Mouse (Mus musculus): Measurements from ENCODE around the gene Aamp. TPM values are rescaled to one million over a fixed set of nuclear protein-coding genes. Genes with fewer than 3 reads are reported as not detected.

Gene Aamp
- total and polyA plus RNA-seq, 3 experiments = 63.5 to 265 (median 127) TPM

- TF ChIP-seq TAL1 (conservative IDR thresholded peaks at IDR 0.05; ENCODE audit: low read depth, low read length) (no peak), GATA1 (IDR thresholded peaks at IDR 0.05; ENCODE audit: borderline replicate concordance, low read length) (no peak), POLR2AphosphoS5 (IDR thresholded peaks at IDR 0.05; ENCODE audit: insufficient replicate concordance, low read depth, low read length) (no peak), GATA2 (IDR thresholded peaks at IDR 0.05; ENCODE audit: borderline replicate concordance, low read depth, low read length) (no peak), CTCF (IDR thresholded peaks at IDR 0.05; ENCODE audit: low read depth, low read length) (no peak)
- Histone ChIP-seq H3K9me3 (replicated peaks) (no peaks in the 10 kb centered on the region), H3K36me3 (replicated peaks) (peaks cover 94% of the 10 kb centered on the region), H3K4me1 (ENCODE audit: insufficient read depth, low read depth, low read length) (peaks cover 31% of the 10 kb centered on the region), H3K4me3 (ENCODE audit: low read depth, low read length) (0 out of 2 replicates have a peak overlapping the region, but pooled peaks have one; percentile 11), H3K27me3 (ENCODE audit: insufficient read depth, low read length) (no peaks in the 10 kb centered on the region)
- DNase-seq (ENCODE audit: low spot score) (no peak), ATAC-seq (ENCODE audit: extremely low read depth, insufficient number of reproducible peaks, low FRiP score, poor library complexity, severe bottlenecking) (no peak)
These were observed 35.1 kb downstream of the Aamp start for GRCm38 (mm10) chr1:74249331-74249980.

- ATAC-seq (ENCODE audit: extremely low read depth, insufficient number of reproducible peaks, low FRiP score, poor library complexity, severe bottlenecking) (peak; percentile 69), DNase-seq (ENCODE audit: low spot score) (peak; percentile 34)
- Histone ChIP-seq H3K27me3 (ENCODE audit: insufficient read depth, low read length) (no peaks in the 10 kb centered on the region), H3K4me1 (ENCODE audit: insufficient read depth, low read depth, low read length) (peaks cover 37% of the 10 kb centered on the region), H3K36me3 (replicated peaks) (peaks cover 94% of the 10 kb centered on the region), H3K4me3 (ENCODE audit: low read depth, low read length) (no peak overlapping the region), H3K9me3 (replicated peaks) (no peaks in the 10 kb centered on the region)
- no peak for TF ChIP-seq POLR2AphosphoS5 (IDR thresholded peaks at IDR 0.05; ENCODE audit: insufficient replicate concordance, low read depth, low read length)
- TF ChIP-seq GATA2 (IDR thresholded peaks at IDR 0.05; ENCODE audit: borderline replicate concordance, low read depth, low read length) = no peak
- TF ChIP-seq CTCF (IDR thresholded peaks at IDR 0.05; ENCODE audit: low read depth, low read length) = no peak
- TF ChIP-seq TAL1 (conservative IDR thresholded peaks at IDR 0.05; ENCODE audit: low read depth, low read length) = no peak
- TF ChIP-seq GATA1 (IDR thresholded peaks at IDR 0.05; ENCODE audit: borderline replicate concordance, low read length) = no peak
These were observed 35.7 kb downstream of the Aamp start for GRCm38 (mm10) chr1:74248799-74249198.

- Histone ChIP-seq H3K4me3 (ENCODE audit: low read depth, low read length) (no peak overlapping the region), H3K36me3 (replicated peaks) (peaks cover 90% of the 10 kb centered on the region), H3K4me1 (ENCODE audit: insufficient read depth, low read depth, low read length) (peaks cover 66% of the 10 kb centered on the region), H3K9me3 (replicated peaks) (no peaks in the 10 kb centered on the region), H3K27me3 (ENCODE audit: insufficient read depth, low read length) (no peaks in the 10 kb centered on the region)
- no peak for DNase-seq (ENCODE audit: low spot score)
- no peak for ATAC-seq (ENCODE audit: extremely low read depth, insufficient number of reproducible peaks, low FRiP score, poor library complexity, severe bottlenecking)
- TF ChIP-seq GATA2 (IDR thresholded peaks at IDR 0.05; ENCODE audit: borderline replicate concordance, low read depth, low read length) = no peak
- TF ChIP-seq GATA1 (IDR thresholded peaks at IDR 0.05; ENCODE audit: borderline replicate concordance, low read length) = no peak
- TF ChIP-seq POLR2AphosphoS5 (IDR thresholded peaks at IDR 0.05; ENCODE audit: insufficient replicate concordance, low read depth, low read length) = no peak
- TF ChIP-seq TAL1 (conservative IDR thresholded peaks at IDR 0.05; ENCODE audit: low read depth, low read length) = no peak
- no peak for TF ChIP-seq CTCF (IDR thresholded peaks at IDR 0.05; ENCODE audit: low read depth, low read length)
These were observed 39.0 kb downstream of the Aamp start for GRCm38 (mm10) chr1:74245525-74245924.

- peaks cover 63% of the 10 kb centered on the region for H3K36me3 ChIP-seq (replicated peaks)
- no peak for DNase-seq (ENCODE audit: low spot score)
- ATAC-seq (ENCODE audit: extremely low read depth, insufficient number of reproducible peaks, low FRiP score, poor library complexity, severe bottlenecking) = no peak
- H3K27me3 ChIP-seq (ENCODE audit: insufficient read depth, low read length) = no peaks in the 10 kb centered on the region
- peaks cover 76% of the 10 kb centered on the region for H3K4me1 ChIP-seq (ENCODE audit: insufficient read depth, low read depth, low read length)
- H3K9me3 ChIP-seq (replicated peaks) = no peaks in the 10 kb centered on the region
- TF ChIP-seq CTCF (IDR thresholded peaks at IDR 0.05; ENCODE audit: low read depth, low read length) (no peak), POLR2AphosphoS5 (IDR thresholded peaks at IDR 0.05; ENCODE audit: insufficient replicate concordance, low read depth, low read length) (no peak), GATA2 (IDR thresholded peaks at IDR 0.05; ENCODE audit: borderline replicate concordance, low read depth, low read length) (no peak)
- peak overlapping the region; percentile 21; the same call in 1 of the 2 replicates for H3K4me3 ChIP-seq (ENCODE audit: low read depth, low read length)
These were observed 43.7 kb downstream of the Aamp start for GRCm38 (mm10) chr1:74240832-74241231.

- Histone ChIP-seq H3K27me3 (ENCODE audit: insufficient read depth, low read length) (no peaks in the 10 kb centered on the region), H3K4me3 (ENCODE audit: low read depth, low read length) (no peak overlapping the region; the same call in 1 of the 2 replicates), H3K9me3 (replicated peaks) (no peaks in the 10 kb centered on the region), H3K36me3 (replicated peaks) (peaks cover 57% of the 10 kb centered on the region), H3K4me1 (ENCODE audit: insufficient read depth, low read depth, low read length) (peaks cover 74% of the 10 kb centered on the region)
- no peak for ATAC-seq (ENCODE audit: extremely low read depth, insufficient number of reproducible peaks, low FRiP score, poor library complexity, severe bottlenecking)
- no peak for TF ChIP-seq POLR2AphosphoS5 (IDR thresholded peaks at IDR 0.05; ENCODE audit: insufficient replicate concordance, low read depth, low read length)
- TF ChIP-seq GATA2 (IDR thresholded peaks at IDR 0.05; ENCODE audit: borderline replicate concordance, low read depth, low read length) = no peak
- TF ChIP-seq TAL1 (conservative IDR thresholded peaks at IDR 0.05; ENCODE audit: low read depth, low read length) = no peak
- no peak for TF ChIP-seq CTCF (IDR thresholded peaks at IDR 0.05; ENCODE audit: low read depth, low read length)
- TF ChIP-seq GATA1 (IDR thresholded peaks at IDR 0.05; ENCODE audit: borderline replicate concordance, low read length) = no peak
- no peak for DNase-seq (ENCODE audit: low spot score)
These were observed 44.2 kb downstream of the Aamp start for GRCm38 (mm10) chr1:74240311-74240710.

- ATAC-seq (ENCODE audit: extremely low read depth, insufficient number of reproducible peaks, low FRiP score, poor library complexity, severe bottlenecking) (no peak), DNase-seq (ENCODE audit: low spot score) (no peak)
- TF ChIP-seq GATA1 (IDR thresholded peaks at IDR 0.05; ENCODE audit: borderline replicate concordance, low read length) = no peak
- peaks cover 68% of the 10 kb centered on the region for H3K4me1 ChIP-seq (ENCODE audit: insufficient read depth, low read depth, low read length)
- H3K27me3 ChIP-seq (ENCODE audit: insufficient read depth, low read length) = no peaks in the 10 kb centered on the region
- H3K9me3 ChIP-seq (replicated peaks) = no peaks in the 10 kb centered on the region
- peak overlapping the region; percentile 82; the same call in 1 of the 2 replicates for H3K4me3 ChIP-seq (ENCODE audit: low read depth, low read length)
- peaks cover 51% of the 10 kb centered on the region for H3K36me3 ChIP-seq (replicated peaks)
These were observed 44.9 kb downstream of the Aamp start for GRCm38 (mm10) chr1:74239618-74240017.

All from G1E (cell line).